Mouse (Mus musculus): ENCODE results near the gene Btnl4. TPM values are rescaled to one million over a fixed set of nuclear protein-coding genes. Genes with fewer than 3 reads are reported as not detected.
"Not testable (repeated sequence)": the region's sequence is repeated elsewhere in the genome, so short reads cannot be mapped to it uniquely, and the experiment has no call there.

Gene Btnl4
- polyA plus RNA-seq (2014; fragmentation: Nextera tagmentation; extraction: Ambion mirVana) = not detected in 2 replicates

DNA sequence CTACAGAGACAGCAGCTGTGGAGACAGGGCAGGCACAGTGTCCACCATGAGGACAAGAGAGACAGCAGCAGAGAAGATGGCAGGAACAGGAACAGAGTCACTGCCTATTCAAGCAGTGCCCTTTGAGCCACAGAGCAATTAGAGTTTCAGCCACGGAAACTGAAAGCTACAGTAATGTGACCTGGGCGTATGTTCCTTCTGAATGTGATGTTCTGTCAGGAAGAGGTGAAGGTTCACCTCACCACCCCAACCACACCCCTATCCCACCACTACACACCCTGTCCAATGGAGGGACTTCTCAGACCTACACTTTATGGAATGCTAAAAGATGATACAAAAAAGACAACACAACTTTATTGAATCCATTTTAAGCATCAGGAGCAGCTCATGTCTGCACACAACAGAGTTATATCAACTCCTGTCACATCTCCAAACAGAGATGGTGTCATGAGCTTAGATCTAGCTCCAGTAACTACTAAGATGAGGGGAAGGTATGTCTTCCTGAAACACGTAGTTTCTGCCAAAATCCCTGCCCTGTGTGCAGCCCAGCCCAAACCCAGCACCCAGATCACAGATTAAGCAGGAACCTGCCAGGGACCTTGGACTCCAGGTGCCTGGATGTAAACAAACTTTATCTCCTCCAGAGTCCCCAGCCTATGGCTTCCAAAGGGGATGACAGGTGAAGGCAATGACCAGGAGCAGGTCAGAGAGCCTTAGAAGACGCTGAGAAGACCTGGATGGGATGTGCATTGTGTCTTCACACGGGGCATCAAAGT, at the start of gene Btnl4:
Gene Btnl4 (minus strand): TSS at position 81 of the 776 bp plus-strand sequence.
- not testable (repeated sequence) for H3K4me2 ChIP-seq (replicated peaks; ENCODE audit: low read depth, low read length); H3K9ac ChIP-seq (ENCODE audit: low read depth, low read length); H3K36me3 ChIP-seq (ENCODE audit: control insufficient read depth, insufficient read depth, low read length); H3K4me3 ChIP-seq (ENCODE audit: low read depth, low read length); DNase-seq (ENCODE audit: low spot score); H3K9me3 ChIP-seq (ENCODE audit: control insufficient read depth, low read length); ATAC-seq (ENCODE audit: low FRiP score); H3K4me1 ChIP-seq (replicated peaks; ENCODE audit: control insufficient read depth, insufficient read depth, low read length); H3K27ac ChIP-seq (ENCODE audit: low read depth, low read length); H3K27me3 ChIP-seq (ENCODE audit: control insufficient read depth, insufficient read depth, low read length)
- WGBS = 82% methylated on average over 4 of the region's 5 CpGs

DNA sequence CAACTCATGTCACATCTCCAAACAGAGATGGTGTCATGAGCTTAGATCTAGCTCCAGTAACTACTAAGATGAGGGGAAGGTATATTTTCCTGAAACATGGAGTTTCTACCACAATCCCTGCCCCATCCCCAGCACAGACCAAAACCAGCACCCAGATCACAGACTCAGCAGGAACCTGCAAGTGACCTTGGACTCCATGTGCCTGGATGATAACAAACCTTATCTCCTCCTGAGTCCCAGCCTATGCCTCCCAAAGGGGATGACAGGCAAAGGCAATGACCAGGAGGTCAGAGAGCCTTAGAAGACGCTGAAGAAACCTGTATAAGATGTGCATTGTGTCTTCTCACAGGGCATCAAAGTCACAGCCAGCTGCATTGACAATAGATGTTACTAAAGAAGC, 41.9 kb upstream of the Btnl4 start:
- 73% methylated on average over 1 of the region's 1 CpGs for WGBS
- ATAC-seq (ENCODE audit: low FRiP score) (no peak), DNase-seq (ENCODE audit: low spot score) (no peak)
- H3K4me2 ChIP-seq (replicated peaks; ENCODE audit: low read depth, low read length) = no peak overlapping the region
- no peaks in the 10 kb centered on the region for H3K27me3 ChIP-seq (ENCODE audit: control insufficient read depth, insufficient read depth, low read length)
- H3K4me3 ChIP-seq (ENCODE audit: low read depth, low read length) = no peak overlapping the region
- no peaks in the 10 kb centered on the region for H3K36me3 ChIP-seq (ENCODE audit: control insufficient read depth, insufficient read depth, low read length)
- H3K4me1 ChIP-seq (replicated peaks; ENCODE audit: control insufficient read depth, insufficient read depth, low read length) = no peaks in the 10 kb centered on the region
- H3K9me3 ChIP-seq (ENCODE audit: control insufficient read depth, low read length) = no peaks in the 10 kb centered on the region
- no peak overlapping the region for H3K9ac ChIP-seq (ENCODE audit: low read depth, low read length)
- no peak overlapping the region for H3K27ac ChIP-seq (ENCODE audit: low read depth, low read length)

DNA sequence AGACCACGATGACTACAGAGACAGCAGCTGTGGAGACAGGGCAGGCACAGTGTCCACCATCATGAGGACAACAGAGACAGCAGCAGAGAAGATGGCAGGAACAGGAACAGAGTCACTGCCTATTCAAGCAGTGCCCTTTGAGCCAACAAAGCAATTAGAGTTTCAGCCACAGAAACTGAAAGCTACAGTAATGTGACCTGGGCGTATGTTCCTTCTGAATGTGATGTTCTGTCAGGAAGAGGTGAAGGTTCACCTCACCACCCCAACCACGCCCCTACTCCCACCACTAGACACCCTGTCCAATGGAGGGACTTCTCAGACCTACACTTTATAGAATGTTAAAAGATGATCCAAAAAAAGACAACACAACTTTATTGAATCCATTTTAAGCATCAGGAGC, 41.5 kb upstream of the Btnl4 start:
- H3K27me3 ChIP-seq (ENCODE audit: control insufficient read depth, insufficient read depth, low read length); H3K4me2 ChIP-seq (replicated peaks; ENCODE audit: low read depth, low read length); H3K4me3 ChIP-seq (ENCODE audit: low read depth, low read length); H3K4me1 ChIP-seq (replicated peaks; ENCODE audit: control insufficient read depth, insufficient read depth, low read length); DNase-seq (ENCODE audit: low spot score); H3K27ac ChIP-seq (ENCODE audit: low read depth, low read length); H3K9ac ChIP-seq (ENCODE audit: low read depth, low read length); ATAC-seq (ENCODE audit: low FRiP score); H3K36me3 ChIP-seq (ENCODE audit: control insufficient read depth, insufficient read depth, low read length); H3K9me3 ChIP-seq (ENCODE audit: control insufficient read depth, low read length): not testable (repeated sequence)
- WGBS = 86% methylated on average over 3 of the region's 3 CpGs

DNA sequence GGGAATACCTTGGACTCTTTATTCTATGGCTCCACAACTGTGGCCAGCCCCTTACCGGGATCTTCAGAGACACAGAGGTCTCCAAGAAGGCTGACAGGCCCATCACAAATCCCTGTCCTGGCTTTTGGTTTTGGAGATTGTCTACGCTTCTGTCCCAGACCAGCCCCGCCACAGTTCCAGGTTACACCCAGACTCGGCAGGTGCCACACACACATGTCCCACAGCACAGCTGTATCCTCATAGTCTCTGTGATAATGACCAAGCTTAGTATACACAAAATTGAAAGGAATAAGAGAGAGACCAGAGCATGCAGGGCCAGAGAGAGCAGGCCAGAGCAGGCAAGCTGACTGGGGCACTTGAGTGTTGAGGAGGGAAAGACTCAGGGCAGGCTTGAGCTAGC, 40.7 kb upstream of the Btnl4 start:
- Histone ChIP-seq H3K27ac (ENCODE audit: low read depth, low read length) (no peak overlapping the region), H3K4me3 (ENCODE audit: low read depth, low read length) (no peak overlapping the region), H3K4me2 (replicated peaks; ENCODE audit: low read depth, low read length) (no peak overlapping the region), H3K4me1 (replicated peaks; ENCODE audit: control insufficient read depth, insufficient read depth, low read length) (no peaks in the 10 kb centered on the region), H3K36me3 (ENCODE audit: control insufficient read depth, insufficient read depth, low read length) (no peaks in the 10 kb centered on the region), H3K9ac (ENCODE audit: low read depth, low read length) (no peak overlapping the region), H3K27me3 (ENCODE audit: control insufficient read depth, insufficient read depth, low read length) (no peaks in the 10 kb centered on the region), H3K9me3 (ENCODE audit: control insufficient read depth, low read length) (no peaks in the 10 kb centered on the region)
- ATAC-seq (ENCODE audit: low FRiP score) (no peak), DNase-seq (ENCODE audit: low spot score) (no peak)
- WGBS = 81% methylated on average over 4 of the region's 4 CpGs

DNA sequence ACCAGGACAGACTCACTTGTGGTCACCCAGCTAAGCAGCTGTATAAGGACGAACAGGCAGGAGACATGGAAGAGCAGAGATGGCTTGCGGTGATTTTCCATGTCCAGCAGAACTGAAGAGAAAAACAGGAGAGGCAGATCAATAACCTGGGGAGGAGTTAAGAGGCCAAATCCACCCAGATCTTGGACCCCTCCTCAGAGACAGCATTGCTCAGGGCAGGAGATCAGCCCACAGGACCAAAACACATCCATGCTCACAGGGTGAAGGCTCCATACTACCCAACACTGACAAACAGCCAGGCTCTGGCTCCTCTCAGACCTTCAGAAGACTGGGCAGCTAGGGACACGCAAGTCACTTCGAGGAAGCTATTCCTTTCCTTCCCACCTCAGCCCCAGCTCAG, 40.1 kb upstream of the Btnl4 start, which contains the start of gene Btnl6:
Gene Btnl6 (minus strand): TSS at position 101 of the 400 bp plus-strand sequence.
- no peak within 1 kb of the TSS for H3K9ac ChIP-seq (ENCODE audit: low read depth, low read length)
- WGBS = 94% methylated on average over 4 of the region's 4 CpGs

DNA sequence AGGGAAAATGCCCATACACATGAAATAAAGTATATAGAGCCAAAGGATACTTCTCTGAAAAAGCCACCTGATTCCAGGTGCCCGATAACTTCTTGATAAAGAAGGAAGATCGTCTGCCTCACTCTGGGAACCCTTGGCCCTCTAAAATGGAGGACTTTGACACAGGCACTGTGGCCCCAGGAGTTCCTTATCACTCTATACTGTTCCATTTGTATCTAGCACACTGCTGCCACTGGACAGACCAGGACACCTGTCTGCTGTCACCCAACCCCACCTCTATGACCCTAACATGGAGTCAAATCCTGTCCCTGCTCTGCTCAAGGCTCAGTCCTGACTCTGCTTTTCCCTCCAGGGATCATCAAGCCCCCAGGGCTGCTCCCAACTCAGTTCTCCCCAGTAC, 39.4 kb upstream of the Btnl4 start:
- Histone ChIP-seq H3K27me3 (ENCODE audit: control insufficient read depth, insufficient read depth, low read length) (no peaks in the 10 kb centered on the region), H3K4me2 (replicated peaks; ENCODE audit: low read depth, low read length) (no peak overlapping the region), H3K9me3 (ENCODE audit: control insufficient read depth, low read length) (no peaks in the 10 kb centered on the region), H3K4me3 (ENCODE audit: low read depth, low read length) (no peak overlapping the region), H3K36me3 (ENCODE audit: control insufficient read depth, insufficient read depth, low read length) (no peaks in the 10 kb centered on the region), H3K9ac (ENCODE audit: low read depth, low read length) (no peak overlapping the region), H3K4me1 (replicated peaks; ENCODE audit: control insufficient read depth, insufficient read depth, low read length) (no peaks in the 10 kb centered on the region), H3K27ac (ENCODE audit: low read depth, low read length) (no peak overlapping the region)
- WGBS = 78% methylated on average over 2 of the region's 2 CpGs
- DNase-seq (ENCODE audit: low spot score) (no peak), ATAC-seq (ENCODE audit: low FRiP score) (no peak)

More for the DNA sequence above, 40.1 kb upstream of the Btnl4 start, which contains the start of gene Btnl6:
- Histone ChIP-seq H3K4me2 (replicated peaks; ENCODE audit: low read depth, low read length) (no peak within 1 kb of the TSS), H3K4me3 (ENCODE audit: low read depth, low read length) (no peak within 1 kb of the TSS), H3K9me3 (ENCODE audit: control insufficient read depth, low read length) (no peaks in the 10 kb centered on the region), H3K4me1 (replicated peaks; ENCODE audit: control insufficient read depth, insufficient read depth, low read length) (no peaks in the 10 kb centered on the region), H3K36me3 (ENCODE audit: control insufficient read depth, insufficient read depth, low read length) (no peaks in the 10 kb centered on the region), H3K27ac (ENCODE audit: low read depth, low read length) (no peak within 1 kb of the TSS), H3K27me3 (ENCODE audit: control insufficient read depth, insufficient read depth, low read length) (no peaks in the 10 kb centered on the region)
- ATAC-seq (ENCODE audit: low FRiP score) (no peak), DNase-seq (ENCODE audit: low spot score) (no peak)

DNA sequence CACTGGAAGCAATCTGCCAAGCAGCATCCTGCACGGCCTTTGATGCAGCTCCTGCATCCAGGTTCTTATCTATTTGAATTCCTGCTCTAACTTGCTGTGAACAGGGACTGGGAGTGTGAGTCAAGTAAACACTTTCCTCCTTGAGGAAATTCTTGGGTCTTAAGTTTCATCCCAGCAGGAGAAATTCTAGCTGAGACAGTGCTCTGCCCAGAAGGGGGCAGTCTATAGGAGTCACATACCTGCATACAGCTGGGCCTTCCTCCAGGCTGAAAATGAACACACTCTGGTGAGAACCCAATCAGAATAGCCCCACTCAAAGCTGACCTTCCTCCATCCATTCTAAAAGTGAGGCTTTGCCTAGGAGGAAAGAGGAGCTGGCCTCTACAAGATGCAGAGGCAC, 34.6 kb upstream of the Btnl4 start:
- WGBS = 74% methylated on average over 1 of the region's 1 CpGs
- H3K4me3 ChIP-seq (ENCODE audit: low read depth, low read length) = not testable (repeated sequence)

DNA sequence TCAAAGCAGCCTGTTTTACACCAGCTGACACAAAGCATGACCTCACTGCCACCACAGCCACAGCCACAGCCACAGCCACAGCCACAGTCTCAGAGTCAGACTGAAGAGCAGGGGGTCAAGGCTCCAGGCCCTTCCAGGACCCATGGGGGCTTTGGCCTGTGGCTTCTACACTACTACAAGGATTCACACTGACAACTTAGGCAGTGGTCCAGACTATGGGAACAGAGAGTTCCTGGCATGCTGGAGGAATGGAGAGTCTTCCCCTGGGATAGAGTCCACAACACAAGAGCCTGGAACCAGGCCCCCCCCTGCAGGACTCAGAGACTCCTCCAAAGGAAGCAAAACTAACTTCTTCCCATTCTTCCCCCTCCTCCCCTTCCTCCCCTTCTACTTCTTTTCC, 30.5 kb upstream of the Btnl4 start:
- no peaks in the 10 kb centered on the region for H3K27me3 ChIP-seq (ENCODE audit: control insufficient read depth, insufficient read depth, low read length)
- ATAC-seq (ENCODE audit: low FRiP score) (no peak), DNase-seq (ENCODE audit: low spot score) (no peak)
- H3K9ac ChIP-seq (ENCODE audit: low read depth, low read length) = no peak overlapping the region
- H3K4me3 ChIP-seq (ENCODE audit: low read depth, low read length) = no peak overlapping the region
- no peaks in the 10 kb centered on the region for H3K4me1 ChIP-seq (replicated peaks; ENCODE audit: control insufficient read depth, insufficient read depth, low read length)
- no peak overlapping the region for H3K4me2 ChIP-seq (replicated peaks; ENCODE audit: low read depth, low read length)
- H3K36me3 ChIP-seq (ENCODE audit: control insufficient read depth, insufficient read depth, low read length) = no peaks in the 10 kb centered on the region
- H3K9me3 ChIP-seq (ENCODE audit: control insufficient read depth, low read length) = no peaks in the 10 kb centered on the region
- H3K27ac ChIP-seq (ENCODE audit: low read depth, low read length) = no peak overlapping the region

More for the DNA sequence above, 34.6 kb upstream of the Btnl4 start:
- DNase-seq (ENCODE audit: low spot score); H3K36me3 ChIP-seq (ENCODE audit: control insufficient read depth, insufficient read depth, low read length); H3K9ac ChIP-seq (ENCODE audit: low read depth, low read length); H3K4me1 ChIP-seq (replicated peaks; ENCODE audit: control insufficient read depth, insufficient read depth, low read length); H3K4me2 ChIP-seq (replicated peaks; ENCODE audit: low read depth, low read length); H3K27ac ChIP-seq (ENCODE audit: low read depth, low read length); H3K27me3 ChIP-seq (ENCODE audit: control insufficient read depth, insufficient read depth, low read length); ATAC-seq (ENCODE audit: low FRiP score); H3K9me3 ChIP-seq (ENCODE audit: control insufficient read depth, low read length): not testable (repeated sequence)

DNA sequence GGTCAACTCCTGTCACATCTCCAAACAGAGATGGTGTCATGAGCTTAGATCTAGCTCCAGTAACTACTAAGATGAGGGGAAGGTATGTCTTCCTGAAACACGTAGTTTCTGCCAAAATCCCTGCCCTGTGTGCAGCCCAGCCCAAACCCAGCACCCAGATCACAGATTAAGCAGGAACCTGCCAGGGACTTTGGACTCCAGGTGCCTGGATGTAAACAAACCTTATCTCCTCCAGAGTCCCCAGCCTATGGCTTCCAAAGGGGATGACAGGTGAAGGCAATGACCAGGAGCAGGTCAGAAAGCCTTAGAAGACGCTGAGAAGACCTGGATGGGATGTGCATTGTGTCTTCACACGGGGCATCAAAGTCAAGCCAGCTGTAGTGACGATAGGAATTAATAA, 20.6 kb upstream of the Btnl4 start:
- not testable (repeated sequence) for H3K27ac ChIP-seq (ENCODE audit: low read depth, low read length); DNase-seq (ENCODE audit: low spot score); H3K9me3 ChIP-seq (ENCODE audit: control insufficient read depth, low read length); ATAC-seq (ENCODE audit: low FRiP score); H3K9ac ChIP-seq (ENCODE audit: low read depth, low read length); H3K36me3 ChIP-seq (ENCODE audit: control insufficient read depth, insufficient read depth, low read length); H3K4me2 ChIP-seq (replicated peaks; ENCODE audit: low read depth, low read length); H3K27me3 ChIP-seq (ENCODE audit: control insufficient read depth, insufficient read depth, low read length); H3K4me1 ChIP-seq (replicated peaks; ENCODE audit: control insufficient read depth, insufficient read depth, low read length); H3K4me3 ChIP-seq (ENCODE audit: low read depth, low read length)
- 52% methylated on average over 2 of the region's 4 CpGs for WGBS
